Mouse (Mus musculus) erythroblast, adult 5-6 weeks (primary cell): ENCODE data around the gene 1700037H04Rik. TPM values are rescaled to one million over a fixed set of nuclear protein-coding genes. Genes with fewer than 3 reads are reported as not detected.
A peak's percentile ranks its signal among the peaks of the same experiment; 100 is the strongest.

Experiments
- ATAC-seq: replicated peaks from 2 replicates; pipeline ENCODE4 v1.8.0; 2016; ENCODE audit warnings: moderate number of reproducible peaks, mild to moderate bottlenecking, moderate TSS enrichment, inconsistent platforms; ENCODE audit not compliant: poor library complexity, low FRiP score, severe bottlenecking
- total RNA-seq, 2 experiments: library from RNA; stranded (forward) in 1 of 2; stranded (reverse) in 1 of 2; fragments of 150-400 nt in 1 of 2; fragments of 200-764, 138-1000 nt in 1 of 2; gene quantifications; 2 replicates each; pipeline versions ENCODE4 v1.2.3 to v1.2.4; 2015 to 2017; ENCODE audit warnings: low replicate concordance in 2 of 2

The 1700037H04Rik gene
- total RNA-seq, 2 experiments from 2014 or later: 49.3 to 92.0 TPM

- peak; percentile 53 for ATAC-seq
Measured at GRCm38 (mm10) chr2:131179990-131180587, 20.2 kb upstream of the 1700037H04Rik start, which contains the start of gene Cenpb. Cenpb (minus strand) TSS chr2:131180067.

- peak; percentile 62 for ATAC-seq
Measured at GRCm38 (mm10) chr2:131179246-131179886, 19.5 kb upstream of the 1700037H04Rik start.

- ATAC-seq: peak; percentile 7; the same call in 1 of the 2 replicates
Measured at GRCm38 (mm10) chr2:131178828-131179245, 19.0 kb upstream of the 1700037H04Rik start.

- ATAC-seq: no peak
Measured at GRCm38 (mm10) chr2:131177932-131178331, 18.1 kb upstream of the 1700037H04Rik start.

GRCm38 (mm10) chr2:131176491-131176890, 16.6 kb upstream of the 1700037H04Rik start:
- ATAC-seq: no peak

- ATAC-seq: no peak
Measured at GRCm38 (mm10) chr2:131175945-131176309, 16.0 kb upstream of the 1700037H04Rik start.

GRCm38 (mm10) chr2:131175286-131175944, 15.5 kb upstream of the 1700037H04Rik start:
- ATAC-seq: no peak

GRCm38 (mm10) chr2:131174700-131175099, 14.8 kb upstream of the 1700037H04Rik start:
- peak; percentile 71 for ATAC-seq

- ATAC-seq: no peak
Measured at GRCm38 (mm10) chr2:131172322-131172721, 12.4 kb upstream of the 1700037H04Rik start.

GRCm38 (mm10) chr2:131171401-131172104, 11.7 kb upstream of the 1700037H04Rik start:
- ATAC-seq: no peak

GRCm38 (mm10) chr2:131170936-131171335, 11.1 kb upstream of the 1700037H04Rik start:
- no peak for ATAC-seq

- no peak for ATAC-seq
Measured at GRCm38 (mm10) chr2:131168914-131169313, 9.0 kb upstream of the 1700037H04Rik start.

- ATAC-seq: no peak
Measured at GRCm38 (mm10) chr2:131167984-131168383, 8.1 kb upstream of the 1700037H04Rik start.

- ATAC-seq: no peak
Measured at GRCm38 (mm10) chr2:131166172-131166571, 6.3 kb upstream of the 1700037H04Rik start.

- ATAC-seq: no peak
Measured at GRCm38 (mm10) chr2:131163924-131164323, 4.0 kb upstream of the 1700037H04Rik start.

- ATAC-seq: peak; percentile 31
Measured at GRCm38 (mm10) chr2:131160671-131161111, 810 bp upstream of the 1700037H04Rik start.

- ATAC-seq: peak; percentile 78
Measured at GRCm38 (mm10) chr2:131159491-131159910, 380 bp downstream of the 1700037H04Rik start.

- ATAC-seq: no peak
Measured at GRCm38 (mm10) chr2:131156987-131157386, 2.9 kb downstream of the 1700037H04Rik start.

GRCm38 (mm10) chr2:131154036-131154435, 5.8 kb downstream of the 1700037H04Rik start:
- ATAC-seq: no peak

- ATAC-seq: peak; percentile 92
Measured at GRCm38 (mm10) chr2:131152166-131152730, 7.6 kb downstream of the 1700037H04Rik start.
